Mouse (Mus musculus): ENCODE measurements around the gene Ebf1.

Ebf1 gene

DNA sequence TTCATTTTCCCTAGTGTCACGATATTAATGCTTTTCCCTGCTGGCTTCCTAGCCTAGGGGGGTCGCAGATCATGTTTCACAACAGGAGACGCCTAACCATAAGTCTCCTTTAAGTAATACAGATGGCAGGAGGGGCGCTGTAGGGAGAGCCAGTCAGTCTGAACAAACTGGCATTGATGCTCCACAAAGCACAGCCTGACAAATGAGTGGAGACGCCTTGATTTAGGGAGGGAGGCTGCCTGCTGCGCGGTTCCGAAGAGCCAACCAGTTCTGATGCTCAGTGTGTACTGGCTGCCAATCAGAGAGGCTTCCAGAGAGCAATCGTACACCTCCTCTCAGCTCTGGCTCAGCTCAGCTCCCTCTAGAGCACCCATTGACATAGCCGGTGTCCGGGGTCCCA lies 189.5 kb downstream of the Ebf1 start:
- peaks cover 4% of the 10 kb centered on the region; the same call in 1 of the 2 replicates for H3K36me3 ChIP-seq (ENCODE audit: control insufficient read depth, insufficient read depth, low read length, poor library complexity, severe bottlenecking)
- DNase-seq (ENCODE audit: low read depth, low spot score), result no peak
- H3K27me3 ChIP-seq (ENCODE audit: control insufficient read depth, insufficient read depth, low read length, poor library complexity, severe bottlenecking), result no peaks in the 10 kb centered on the region

DNA sequence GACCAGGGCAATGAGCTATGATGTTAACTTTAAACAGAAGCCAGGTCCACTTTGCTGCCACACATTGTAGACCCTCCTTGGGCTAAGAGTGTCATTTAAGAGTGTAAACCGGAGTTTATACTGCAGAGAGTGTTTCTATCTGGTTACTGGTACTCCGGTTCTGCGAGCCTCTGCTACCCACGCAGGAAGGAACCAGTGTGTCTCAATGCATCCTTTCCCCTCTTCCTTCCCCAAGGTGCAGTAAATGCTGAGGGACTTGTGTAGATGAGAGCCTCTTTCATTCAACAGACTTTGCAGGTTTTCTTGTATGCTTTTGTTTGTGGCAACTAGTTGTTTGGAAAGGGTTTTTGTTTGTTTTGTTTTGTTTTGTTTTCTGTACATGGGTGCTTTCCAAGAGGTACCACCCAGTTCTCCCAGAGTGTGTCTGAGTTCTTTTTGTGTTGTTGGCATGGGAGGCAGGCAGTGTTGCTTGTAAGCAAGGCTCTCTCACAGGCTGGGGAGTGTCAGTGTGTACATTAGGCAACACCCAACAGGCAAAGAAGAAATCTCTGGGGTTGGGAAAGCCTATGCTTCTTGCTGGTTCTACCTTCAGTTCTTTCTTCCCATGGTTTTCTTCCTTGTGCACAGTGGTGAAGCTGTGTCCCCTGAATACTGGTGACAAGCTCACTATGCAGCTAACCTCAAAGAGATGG lies 191.9 kb downstream of the Ebf1 start:
- no peak for DNase-seq (ENCODE audit: low read depth, low spot score)
- Histone ChIP-seq H3K36me3 (ENCODE audit: control insufficient read depth, insufficient read depth, low read length, poor library complexity, severe bottlenecking) (0 out of 2 replicates have a peak, but pooled peaks cover 2% of the 10 kb centered on the region), H3K27me3 (ENCODE audit: control insufficient read depth, insufficient read depth, low read length, poor library complexity, severe bottlenecking) (no peaks in the 10 kb centered on the region)

DNA sequence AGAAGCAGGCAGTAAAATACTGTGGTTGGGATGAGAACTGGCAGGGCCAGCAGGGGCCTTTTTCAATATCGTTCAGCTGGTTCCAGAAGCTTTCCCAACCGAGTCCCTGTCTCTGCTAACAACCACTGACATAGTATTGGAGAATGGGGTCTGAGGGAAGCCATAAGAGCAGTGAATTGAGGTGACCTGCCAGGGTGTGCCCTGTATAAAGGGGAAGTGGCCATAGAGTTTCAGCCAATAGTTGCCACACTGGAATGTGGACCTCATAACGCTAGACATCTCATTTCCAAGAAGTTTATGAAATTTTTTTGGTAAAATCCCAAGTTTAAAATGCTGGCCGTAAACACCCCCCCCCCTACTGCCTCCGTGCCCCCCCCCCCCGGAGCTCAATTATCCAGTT lies 193.9 kb downstream of the Ebf1 start:
- no peak for DNase-seq (ENCODE audit: low read depth, low spot score)
- no peaks in the 10 kb centered on the region for H3K27me3 ChIP-seq (ENCODE audit: control insufficient read depth, insufficient read depth, low read length, poor library complexity, severe bottlenecking)
- H3K36me3 ChIP-seq (ENCODE audit: control insufficient read depth, insufficient read depth, low read length, poor library complexity, severe bottlenecking), result 0 out of 2 replicates have a peak, but pooled peaks cover 5% of the 10 kb centered on the region

DNA sequence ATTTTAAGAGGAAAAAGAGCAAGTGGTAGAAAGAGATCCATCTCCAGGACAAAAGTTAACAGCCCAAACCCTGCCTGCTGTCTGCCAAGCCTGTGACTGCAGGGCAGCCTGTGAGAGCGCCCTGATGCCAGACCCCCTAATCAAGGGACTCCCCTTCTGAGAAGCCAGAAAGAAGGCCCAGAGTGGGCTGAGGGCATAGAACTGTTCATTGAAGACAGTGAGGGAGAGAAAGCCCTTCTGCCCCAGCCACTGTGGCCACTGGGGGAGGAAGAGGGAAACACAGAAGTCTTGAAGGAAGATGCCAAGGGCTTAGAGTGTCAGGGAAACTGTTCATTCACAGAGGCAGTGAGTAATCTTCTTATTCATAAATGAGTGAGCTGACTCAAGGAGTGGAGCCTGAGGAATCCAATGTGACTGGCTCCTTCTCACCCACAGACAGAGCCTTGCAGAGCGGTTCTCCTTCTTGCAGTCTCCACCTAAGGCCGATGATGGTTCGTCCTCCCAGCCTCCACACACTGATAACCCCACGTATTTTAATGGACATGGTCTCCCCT lies 195.2 kb downstream of the Ebf1 start:
- H3K27me3 ChIP-seq (ENCODE audit: control insufficient read depth, insufficient read depth, low read length, poor library complexity, severe bottlenecking), result no peaks in the 10 kb centered on the region
- no peak for DNase-seq (ENCODE audit: low read depth, low spot score)
- 0 out of 2 replicates have a peak, but pooled peaks cover 3% of the 10 kb centered on the region for H3K36me3 ChIP-seq (ENCODE audit: control insufficient read depth, insufficient read depth, low read length, poor library complexity, severe bottlenecking)

DNA sequence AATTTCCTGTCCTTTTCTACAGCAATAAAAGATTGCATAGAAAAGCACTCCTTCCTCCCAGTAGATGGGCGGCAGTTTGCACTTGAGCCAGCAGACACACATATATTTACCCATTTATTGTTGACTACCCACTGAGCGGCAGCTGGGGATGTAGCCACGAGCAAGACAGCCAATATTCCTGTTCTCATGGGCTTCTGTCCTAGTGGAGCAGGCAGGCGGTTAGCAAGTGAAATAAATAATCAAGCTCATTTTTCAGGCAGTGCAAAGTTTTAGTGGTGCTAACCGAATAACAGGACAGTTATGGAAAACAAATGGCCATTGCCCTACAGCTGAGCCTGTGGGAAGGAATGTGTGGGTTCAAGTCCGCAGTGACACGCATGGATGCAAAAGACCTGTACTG lies 196.4 kb downstream of the Ebf1 start:
- no peak for DNase-seq (ENCODE audit: low read depth, low spot score)
- 0 out of 2 replicates have a peak, but pooled peaks cover 3% of the 10 kb centered on the region for H3K36me3 ChIP-seq (ENCODE audit: control insufficient read depth, insufficient read depth, low read length, poor library complexity, severe bottlenecking)

DNA sequence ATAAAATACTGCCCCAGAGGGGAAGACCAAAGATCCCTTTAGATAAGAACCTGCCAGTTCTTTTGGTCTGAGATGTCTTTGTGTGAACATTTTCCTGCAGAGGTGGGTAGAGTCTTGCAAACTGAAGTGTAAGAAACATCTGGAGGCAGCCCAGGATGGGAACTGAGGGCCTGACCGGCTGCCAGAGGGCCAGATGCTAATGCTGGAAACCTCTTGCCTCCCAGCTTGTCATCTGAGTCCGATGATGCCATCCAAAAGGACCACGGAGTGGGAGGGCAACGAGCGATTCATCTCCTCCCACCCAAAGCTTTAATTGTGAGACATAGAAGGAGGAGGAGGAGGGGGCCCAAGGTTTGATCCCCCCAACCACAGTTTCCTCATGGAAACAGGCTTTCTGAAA lies 197.7 kb downstream of the Ebf1 start:
- no peaks in the 10 kb centered on the region for H3K27me3 ChIP-seq (ENCODE audit: control insufficient read depth, insufficient read depth, low read length, poor library complexity, severe bottlenecking)
- peaks cover 3% of the 10 kb centered on the region; the same call in 1 of the 2 replicates for H3K36me3 ChIP-seq (ENCODE audit: control insufficient read depth, insufficient read depth, low read length, poor library complexity, severe bottlenecking)
- no peak for DNase-seq (ENCODE audit: low read depth, low spot score)

More for the DNA sequence above, 196.4 kb downstream of the Ebf1 start:
- no peaks in the 10 kb centered on the region for H3K27me3 ChIP-seq (ENCODE audit: control insufficient read depth, insufficient read depth, low read length, poor library complexity, severe bottlenecking)

DNA sequence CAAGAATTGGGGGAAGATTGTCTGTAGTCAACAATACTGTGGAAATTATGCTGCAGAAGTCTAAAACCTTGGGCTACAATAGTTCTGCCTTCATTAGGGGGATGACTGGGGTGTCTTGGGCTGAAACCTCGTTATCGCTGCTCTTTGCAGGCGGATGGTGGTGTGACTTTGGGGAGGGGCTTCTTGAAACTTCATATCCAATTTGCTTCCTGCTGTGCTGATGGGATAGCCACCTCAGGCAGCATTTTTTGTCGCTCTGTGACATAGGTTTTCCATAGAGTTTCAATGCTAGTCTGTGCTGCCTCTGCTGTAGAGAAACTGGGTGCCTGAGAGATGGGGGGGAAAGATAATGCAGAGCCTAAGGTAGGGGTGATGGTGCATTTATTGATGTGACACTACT lies 198.9 kb downstream of the Ebf1 start:
- H3K36me3 ChIP-seq (ENCODE audit: control insufficient read depth, insufficient read depth, low read length, poor library complexity, severe bottlenecking), result peaks cover 3% of the 10 kb centered on the region; the same call in 1 of the 2 replicates
- no peaks in the 10 kb centered on the region for H3K27me3 ChIP-seq (ENCODE audit: control insufficient read depth, insufficient read depth, low read length, poor library complexity, severe bottlenecking)

DNA sequence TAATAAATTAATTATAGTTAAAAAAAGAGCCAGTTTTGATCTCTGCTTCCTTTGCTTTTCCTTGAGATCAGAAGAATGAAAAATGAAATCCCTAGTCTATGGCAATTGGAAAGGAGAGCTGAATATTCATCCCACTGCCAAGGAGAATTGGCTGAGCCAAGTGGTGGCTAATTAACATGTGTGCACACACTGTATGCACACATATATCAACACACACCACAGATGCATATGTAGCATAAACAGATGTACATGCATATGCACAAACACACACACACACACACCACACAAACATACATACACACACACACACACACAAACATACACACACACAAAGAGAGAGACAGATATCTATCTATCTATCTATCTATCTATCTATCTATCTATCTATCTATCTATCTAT lies 205.2 kb downstream of the Ebf1 start:
- DNase-seq (ENCODE audit: low read depth, low spot score), result no peak
- H3K27me3 ChIP-seq (ENCODE audit: control insufficient read depth, insufficient read depth, low read length, poor library complexity, severe bottlenecking), result no peaks in the 10 kb centered on the region
- H3K36me3 ChIP-seq (ENCODE audit: control insufficient read depth, insufficient read depth, low read length, poor library complexity, severe bottlenecking), result no peaks in the 10 kb centered on the region; the same call in 1 of the 2 replicates

More for the DNA sequence above, 198.9 kb downstream of the Ebf1 start:
- no peak for DNase-seq (ENCODE audit: low read depth, low spot score)

DNA sequence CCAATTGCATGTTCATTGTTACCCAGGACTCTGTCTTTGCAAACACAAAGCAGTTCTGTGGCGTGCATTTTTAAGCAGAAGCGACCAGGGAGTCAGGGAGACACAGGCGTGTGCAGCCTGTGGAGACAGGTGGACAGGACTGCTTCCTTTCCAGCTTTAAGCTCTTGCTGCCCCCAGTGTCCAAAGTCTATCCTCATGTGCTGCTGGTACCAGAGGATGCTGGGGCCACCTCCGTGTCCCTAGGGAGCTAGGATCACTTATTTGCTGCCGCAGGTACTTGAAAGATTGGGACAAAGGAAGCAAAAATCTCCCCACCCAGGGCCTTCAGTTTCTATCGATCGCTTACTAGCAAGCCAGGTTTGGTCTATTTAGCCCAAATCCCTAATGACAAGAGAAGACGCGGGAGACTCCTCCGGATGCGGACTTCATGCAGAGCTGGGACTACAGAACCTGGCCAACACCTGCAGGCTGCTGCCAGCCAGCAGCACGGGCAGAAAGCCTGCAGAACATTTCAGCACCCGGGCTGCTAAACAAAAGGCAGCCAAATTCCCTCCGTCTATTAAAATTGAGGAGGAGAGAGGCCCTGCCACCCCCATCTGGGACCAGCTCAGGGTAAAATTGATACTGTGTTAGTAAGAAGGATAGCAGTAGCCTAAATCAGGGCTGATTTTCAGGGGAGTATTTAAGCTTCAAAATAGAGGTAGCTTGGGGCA lies 215.3 kb downstream of the Ebf1 start:
- no peak for DNase-seq (ENCODE audit: low read depth, low spot score)
- Histone ChIP-seq H3K27me3 (ENCODE audit: control insufficient read depth, insufficient read depth, low read length, poor library complexity, severe bottlenecking) (no peaks in the 10 kb centered on the region), H3K36me3 (ENCODE audit: control insufficient read depth, insufficient read depth, low read length, poor library complexity, severe bottlenecking) (peaks cover 2% of the 10 kb centered on the region; the same call in 1 of the 2 replicates)

DNA sequence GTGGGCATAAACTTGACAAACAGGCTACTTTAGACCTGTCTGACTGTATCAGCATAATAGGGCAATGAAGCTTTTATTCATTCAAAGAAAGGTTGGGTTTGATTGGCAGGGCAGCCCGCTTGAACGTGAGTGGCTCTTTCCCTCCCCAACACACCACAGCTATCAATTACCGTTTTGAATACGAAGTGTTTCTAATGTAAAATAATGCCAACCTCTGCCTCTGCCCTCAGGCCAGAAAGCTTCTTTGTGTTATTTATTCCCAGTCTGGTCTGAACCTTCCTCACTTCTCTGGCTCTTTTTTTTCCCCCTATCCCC lies 215.8 kb downstream of the Ebf1 start:
- Histone ChIP-seq H3K27me3 (ENCODE audit: control insufficient read depth, insufficient read depth, low read length, poor library complexity, severe bottlenecking) (no peaks in the 10 kb centered on the region), H3K36me3 (ENCODE audit: control insufficient read depth, insufficient read depth, low read length, poor library complexity, severe bottlenecking) (peaks cover 2% of the 10 kb centered on the region; the same call in 1 of the 2 replicates)
- DNase-seq (ENCODE audit: low read depth, low spot score), result no peak

DNA sequence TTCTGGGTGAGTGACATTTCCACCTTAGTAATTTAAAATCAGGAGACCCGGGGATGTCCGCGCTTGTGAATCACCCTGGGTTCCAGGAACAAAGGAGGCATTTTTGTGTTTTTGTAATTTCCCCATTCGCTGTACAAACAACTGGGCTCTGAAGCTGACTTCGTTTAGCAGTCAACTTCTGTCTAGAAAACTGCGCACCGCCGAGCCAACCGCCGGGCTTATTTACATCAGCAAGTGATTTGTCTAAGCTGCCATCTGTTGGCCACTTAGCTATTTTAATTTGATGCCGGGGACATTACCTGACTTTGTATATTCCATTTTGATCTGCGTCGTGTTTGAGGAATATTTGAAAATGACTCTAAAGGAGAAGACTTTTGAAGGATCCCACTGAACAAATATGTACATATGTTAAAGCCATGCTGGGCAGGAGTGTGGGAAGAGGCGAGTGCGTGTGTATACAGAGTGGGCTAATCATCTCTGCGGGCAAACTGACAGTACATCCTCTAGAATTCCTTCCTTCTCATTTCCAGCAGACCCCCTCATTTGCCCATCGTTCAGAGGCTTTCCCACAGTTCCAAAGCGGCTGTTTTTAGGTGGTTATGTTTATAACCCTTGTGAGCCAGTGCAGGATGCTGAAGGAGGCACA lies 216.4 kb downstream of the Ebf1 start:
- no peaks in the 10 kb centered on the region for H3K27me3 ChIP-seq (ENCODE audit: control insufficient read depth, insufficient read depth, low read length, poor library complexity, severe bottlenecking)
- no peak for DNase-seq (ENCODE audit: low read depth, low spot score)
- H3K36me3 ChIP-seq (ENCODE audit: control insufficient read depth, insufficient read depth, low read length, poor library complexity, severe bottlenecking), result peaks cover 2% of the 10 kb centered on the region; the same call in 1 of the 2 replicates

DNA sequence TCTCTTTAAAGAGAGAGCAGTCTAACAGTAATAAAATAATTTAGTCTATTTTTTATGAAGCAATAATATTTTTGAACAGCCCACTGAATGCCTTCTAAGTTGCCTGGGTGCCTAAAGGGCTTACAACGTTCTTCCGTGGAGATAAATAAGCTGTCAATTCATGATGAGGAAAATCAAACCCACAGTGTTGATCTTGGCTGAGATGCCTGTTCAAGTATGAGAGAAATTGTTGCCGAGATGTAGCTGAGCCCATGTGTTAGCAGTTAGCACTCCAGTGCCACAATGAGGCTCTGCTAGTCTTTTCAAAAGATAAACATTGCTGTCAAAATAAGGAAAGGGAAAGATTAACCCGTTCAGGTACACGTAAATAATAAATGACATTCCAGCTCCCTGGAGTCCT lies 218.0 kb downstream of the Ebf1 start:
- DNase-seq (ENCODE audit: low read depth, low spot score), result no peak
- Histone ChIP-seq H3K27me3 (ENCODE audit: control insufficient read depth, insufficient read depth, low read length, poor library complexity, severe bottlenecking) (no peaks in the 10 kb centered on the region), H3K36me3 (ENCODE audit: control insufficient read depth, insufficient read depth, low read length, poor library complexity, severe bottlenecking) (peaks cover 2% of the 10 kb centered on the region; the same call in 1 of the 2 replicates)

DNA sequence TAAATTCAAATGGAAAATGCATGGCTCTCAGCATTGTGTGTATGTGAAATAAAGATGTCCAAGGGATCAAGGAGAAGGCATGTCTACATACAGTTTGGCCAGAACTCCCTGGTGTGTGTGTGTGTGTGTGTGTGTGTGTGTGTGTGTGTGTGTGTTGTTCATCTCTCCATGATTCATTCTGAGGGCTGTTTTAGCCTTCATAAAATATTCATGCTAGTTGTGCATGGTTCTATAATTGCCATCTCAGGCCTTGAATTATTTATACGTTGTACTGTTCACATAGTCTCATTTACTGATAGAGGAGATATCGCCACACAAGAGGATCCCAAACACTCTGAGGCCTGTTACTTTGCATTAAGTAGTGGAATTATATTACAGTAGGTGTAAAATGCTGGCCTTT lies 220.5 kb downstream of the Ebf1 start:
- Histone ChIP-seq H3K36me3 (ENCODE audit: control insufficient read depth, insufficient read depth, low read length, poor library complexity, severe bottlenecking) (peaks cover 1% of the 10 kb centered on the region; the same call in 1 of the 2 replicates), H3K27me3 (ENCODE audit: control insufficient read depth, insufficient read depth, low read length, poor library complexity, severe bottlenecking) (no peaks in the 10 kb centered on the region)
- DNase-seq (ENCODE audit: low read depth, low spot score), result no peak

DNA sequence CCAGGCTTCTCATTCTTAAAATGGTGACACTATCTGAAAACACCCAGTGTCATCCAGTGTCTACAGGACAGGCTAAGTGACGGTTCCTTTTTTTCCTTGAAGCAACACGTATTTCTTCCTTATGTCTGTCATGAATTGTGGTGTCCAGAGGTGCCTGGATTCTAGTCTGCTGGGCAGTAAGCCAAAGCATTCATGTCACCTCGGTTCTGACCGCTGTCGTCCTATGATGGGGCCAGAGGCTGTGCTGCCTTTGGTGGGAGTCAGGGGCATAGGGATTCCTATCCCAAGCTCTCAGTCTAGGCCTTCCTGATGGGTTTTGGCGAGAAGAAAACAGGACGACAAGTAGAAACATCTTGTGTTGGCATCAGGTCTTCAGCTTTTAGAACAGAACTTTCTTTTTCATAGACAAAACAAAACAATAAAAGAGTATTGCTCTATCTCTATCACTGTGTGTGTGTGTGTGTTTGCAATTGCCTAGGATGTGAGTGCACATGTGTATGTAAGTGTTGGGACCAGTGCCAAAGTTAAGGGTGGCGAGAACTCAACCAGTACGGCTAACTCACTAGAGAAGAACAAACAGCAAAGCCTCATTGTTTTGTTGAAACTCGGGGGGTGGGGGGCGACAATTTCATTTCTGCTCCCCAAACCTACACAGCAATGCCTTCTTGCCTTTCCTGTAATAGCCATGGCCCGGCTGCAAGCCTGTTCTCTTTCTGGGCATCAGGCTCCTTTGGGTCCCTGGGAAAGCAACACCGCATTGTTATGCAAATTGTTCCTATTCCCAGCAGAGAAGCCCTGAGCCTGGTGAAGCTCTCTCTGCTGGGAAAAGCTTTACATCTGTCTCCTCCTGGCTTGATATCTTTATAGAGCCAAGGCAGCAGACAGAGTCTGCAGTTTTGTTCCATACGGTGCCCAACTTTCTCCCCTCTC lies 224.3 kb downstream of the Ebf1 start:
- DNase-seq (ENCODE audit: low read depth, low spot score), result no peak
- H3K36me3 ChIP-seq (ENCODE audit: control insufficient read depth, insufficient read depth, low read length, poor library complexity, severe bottlenecking), result no peaks in the 10 kb centered on the region
- no peaks in the 10 kb centered on the region for H3K27me3 ChIP-seq (ENCODE audit: control insufficient read depth, insufficient read depth, low read length, poor library complexity, severe bottlenecking)

Data from splenic B cell, adult 2 months (primary cell).